Mouse (Mus musculus) kidney, postnatal 25 days (tissue): ENCODE results near the gene Siae.

Experiments used
- DNase-seq, 2 experiments: peaks; one replicate each; pipeline ENCODE4 v3.0.0; 2021; ENCODE audit warnings: mixed read lengths in 2 of 2

Gene Siae

GRCm38 (mm10) chr9:37540701-37541575 lies 14.6 kb upstream of the Siae start:
- DNase-seq: no peak

GRCm38 (mm10) chr9:37541851-37542642 lies 13.5 kb upstream of the Siae start:
- DNase-seq: no peak

DNA sequence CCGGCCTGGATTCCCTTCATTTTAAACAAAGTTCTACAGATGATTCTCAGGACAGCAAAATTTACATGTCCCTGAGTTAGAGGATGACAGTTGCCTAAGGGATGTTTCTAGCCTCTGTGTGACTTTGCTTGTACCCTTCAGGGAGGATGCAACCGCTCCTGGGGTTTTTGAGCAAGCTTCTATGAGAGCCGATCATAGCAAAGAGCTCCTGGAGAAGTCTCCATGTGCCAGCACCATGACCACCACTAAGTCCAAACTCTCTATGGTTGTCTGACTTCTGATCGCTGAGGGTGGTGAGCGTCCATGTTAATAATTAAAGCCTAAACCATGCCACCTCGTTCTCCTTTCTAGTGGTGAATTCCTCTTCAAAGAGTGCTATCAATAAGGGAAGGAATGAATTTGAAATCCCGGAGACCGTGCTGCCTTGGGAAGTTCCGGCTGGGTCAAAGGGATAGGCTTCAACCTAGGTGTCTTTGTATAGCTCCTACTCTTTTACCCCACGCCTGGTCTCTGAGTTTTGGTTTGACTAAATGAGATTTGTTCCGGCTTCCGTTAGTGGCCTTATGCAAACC lies 11.5 kb upstream of the Siae start:
- DNase-seq: peak; percentile 13 to 45

GRCm38 (mm10) chr9:37544447-37545165 lies 10.9 kb upstream of the Siae start:
- peak; percentile 74 to 84 for DNase-seq

GRCm38 (mm10) chr9:37545166-37545610 lies 10.3 kb upstream of the Siae start:
- peak in 1 of 2 experiments; percentile 56 for DNase-seq

GRCm38 (mm10) chr9:37545847-37546452 lies 9.5 kb upstream of the Siae start:
- no peak for DNase-seq

DNA sequence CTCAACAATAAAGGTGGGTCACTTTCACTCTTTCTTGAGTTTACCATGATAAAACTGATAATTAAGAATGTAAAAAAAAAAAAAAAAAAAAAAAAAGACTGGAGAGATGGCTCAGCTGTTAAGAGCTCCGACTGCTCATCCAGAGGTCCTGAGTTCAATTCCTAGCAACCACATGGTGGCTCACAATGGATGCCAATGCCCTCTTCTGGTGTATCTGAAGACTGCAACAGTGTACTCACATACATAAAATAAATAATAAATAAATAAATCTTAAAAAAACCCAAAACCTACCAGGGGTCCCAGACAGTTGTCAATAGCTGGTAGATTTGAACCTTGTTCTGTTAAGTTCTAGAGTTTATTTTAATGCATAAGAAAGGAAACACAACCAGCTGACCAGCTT lies 8.6 kb upstream of the Siae start:
- DNase-seq: peak in 1 of 2 experiments; percentile 36

- DNase-seq: no peak
Observed at GRCm38 (mm10) chr9:37550435-37550834, 5.1 kb upstream of the Siae start.

DNA sequence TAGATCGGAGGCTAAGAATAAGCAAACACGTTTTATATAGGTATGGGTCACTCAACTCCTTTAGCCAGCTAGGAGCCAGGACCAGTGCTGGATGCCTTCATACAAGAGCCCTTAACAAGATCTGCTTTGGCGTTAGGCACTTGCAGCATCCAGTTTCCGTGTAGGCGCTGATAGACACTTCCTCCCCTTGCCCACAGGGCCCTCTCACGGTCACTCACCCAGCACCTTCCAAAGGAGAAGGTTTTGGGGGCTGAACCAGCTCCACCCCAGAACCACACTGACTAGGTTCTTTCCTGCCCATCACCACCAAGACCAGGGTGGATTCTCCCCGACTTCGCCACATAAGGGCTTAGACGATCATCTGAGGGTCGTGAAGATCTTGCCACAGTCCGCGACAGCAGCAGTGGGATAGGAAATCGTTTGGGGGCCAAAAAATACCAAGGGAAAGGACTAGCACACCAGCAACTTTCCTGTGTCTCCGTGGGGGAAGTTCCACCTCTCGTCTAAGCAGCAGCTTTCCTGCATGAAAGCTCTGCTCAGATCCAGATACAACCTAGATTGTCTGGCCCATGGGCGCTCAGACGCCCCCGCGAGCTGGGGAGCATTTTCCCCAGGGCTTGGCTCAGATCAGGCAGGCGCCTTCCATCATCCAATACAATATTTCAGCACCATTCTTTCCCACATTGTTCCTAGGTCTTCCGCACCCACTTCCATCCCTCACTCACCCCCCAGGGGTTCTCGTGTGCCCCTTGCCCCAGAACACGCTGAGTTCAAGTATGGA lies 3.6 kb upstream of the Siae start:
- no peak for DNase-seq

DNA sequence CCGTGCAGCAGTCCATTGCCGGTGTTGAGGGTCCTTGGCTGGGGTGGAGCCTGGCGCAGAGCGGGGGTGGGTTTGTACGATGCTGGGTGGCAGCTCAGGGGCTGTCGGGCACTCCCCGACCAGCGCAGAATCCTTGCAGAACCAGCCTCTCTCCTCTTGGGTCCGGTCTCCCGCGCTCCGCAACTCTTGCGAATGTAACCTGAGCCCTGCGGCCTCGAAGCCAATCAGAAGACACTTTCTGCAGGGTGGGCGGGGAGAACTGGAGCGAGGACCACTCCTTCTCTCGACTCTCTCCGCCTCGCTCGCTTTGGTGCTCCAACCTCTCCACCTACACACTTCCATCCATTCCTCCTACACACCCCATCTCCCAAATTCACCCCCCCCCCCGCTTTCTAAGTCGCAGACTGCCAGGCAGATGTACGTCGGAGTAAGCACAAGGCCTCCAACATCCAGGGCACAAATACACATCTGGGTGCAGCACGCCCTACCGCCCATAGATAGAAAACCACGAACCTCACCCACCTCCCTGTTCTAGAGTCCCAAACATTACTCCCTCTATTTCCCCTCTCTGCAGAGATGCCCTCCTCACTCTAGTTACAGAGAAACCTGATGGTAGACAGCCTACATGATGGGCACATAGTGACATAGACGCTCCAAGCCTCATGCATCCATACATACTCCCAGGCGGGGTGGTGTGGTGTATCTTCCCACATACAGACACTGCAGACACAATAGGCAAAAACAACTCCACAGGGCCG lies 2.8 kb upstream of the Siae start, which contains the start of gene Nrgn:
Gene Nrgn, minus strand, starts transcription at position 369 of the 758 bp plus-strand sequence.
- peak; percentile 89 to 92 for DNase-seq

GRCm38 (mm10) chr9:37554279-37554678 lies 1.2 kb upstream of the Siae start:
- no peak for DNase-seq

DNA sequence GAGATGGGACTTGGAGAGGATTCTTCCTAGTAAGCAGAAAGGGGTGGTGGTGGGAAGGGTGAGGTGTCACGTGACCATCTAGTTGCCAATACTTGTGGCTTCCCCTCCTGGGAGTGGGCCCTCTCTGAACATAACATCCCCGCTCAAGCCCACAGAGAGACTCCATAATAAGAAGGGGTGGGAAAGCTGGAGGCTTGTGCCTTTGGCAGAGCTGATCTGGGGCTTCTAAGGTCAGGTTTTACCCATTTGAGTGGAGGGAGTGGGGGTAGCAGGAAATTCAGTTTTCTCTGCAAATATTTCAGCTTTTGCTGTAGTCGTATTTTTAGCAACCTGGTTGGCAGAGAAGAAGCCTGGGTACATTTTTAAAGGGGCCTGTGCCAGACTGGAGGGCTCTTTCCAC lies 868 bp downstream of the Siae start:
- no peak for DNase-seq

DNA sequence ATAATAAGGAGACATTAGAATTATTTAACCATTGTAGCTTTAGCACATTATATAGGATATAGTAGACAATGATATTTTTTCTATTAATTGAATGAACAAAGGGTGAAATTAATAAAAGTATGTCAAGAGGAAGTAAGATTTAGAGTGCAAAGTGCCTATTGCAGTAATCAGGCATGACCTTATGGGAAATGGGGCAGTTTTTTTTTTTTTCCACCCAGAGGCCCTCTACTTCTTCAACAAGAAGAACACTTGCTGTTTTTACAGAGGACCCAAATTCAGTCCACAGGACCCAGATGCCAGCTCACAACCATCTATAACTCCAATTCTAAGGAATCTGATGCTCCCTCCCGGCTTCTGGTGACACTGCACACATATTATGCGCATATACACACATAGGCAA lies 5.1 kb downstream of the Siae start:
- no peak for DNase-seq

DNA sequence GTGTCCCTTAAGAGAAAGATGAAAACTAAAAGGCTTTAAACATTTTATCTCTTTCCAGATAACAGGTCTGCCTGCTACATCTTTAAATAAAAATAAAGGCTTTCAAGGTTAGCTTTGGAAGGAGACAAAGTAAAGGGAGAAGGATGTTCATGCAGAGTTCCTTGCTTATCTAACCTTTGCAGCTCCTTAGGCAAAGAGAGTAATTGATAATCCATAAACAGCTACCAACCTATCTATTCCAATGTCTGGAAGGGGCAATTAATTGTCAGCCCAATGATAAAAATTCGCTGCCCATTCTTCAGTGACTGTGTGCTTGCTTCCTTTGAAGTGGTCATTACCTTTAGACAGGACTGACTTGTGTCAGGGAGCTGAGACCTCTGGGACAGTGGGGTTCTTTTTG lies 8.3 kb downstream of the Siae start:
- DNase-seq: no peak

DNA sequence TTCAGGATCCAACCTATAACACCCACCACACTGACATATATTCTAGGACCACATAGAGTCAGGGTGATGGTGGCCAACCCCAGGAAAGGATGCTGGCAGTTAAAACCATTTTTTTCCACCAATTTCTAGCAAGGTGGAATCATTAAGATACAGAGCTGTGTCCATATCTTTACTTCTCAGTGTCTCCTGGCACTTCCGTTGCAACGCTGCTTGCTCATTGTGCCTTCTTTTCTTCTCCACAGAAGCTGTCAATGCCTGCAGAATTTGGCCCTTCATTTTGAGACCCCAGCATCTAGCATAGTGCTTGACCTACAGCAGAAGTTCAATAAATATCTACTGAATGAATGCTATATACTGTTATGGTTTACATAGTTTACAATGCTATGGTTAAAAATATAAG lies 11.5 kb downstream of the Siae start:
- no peak for DNase-seq

DNA sequence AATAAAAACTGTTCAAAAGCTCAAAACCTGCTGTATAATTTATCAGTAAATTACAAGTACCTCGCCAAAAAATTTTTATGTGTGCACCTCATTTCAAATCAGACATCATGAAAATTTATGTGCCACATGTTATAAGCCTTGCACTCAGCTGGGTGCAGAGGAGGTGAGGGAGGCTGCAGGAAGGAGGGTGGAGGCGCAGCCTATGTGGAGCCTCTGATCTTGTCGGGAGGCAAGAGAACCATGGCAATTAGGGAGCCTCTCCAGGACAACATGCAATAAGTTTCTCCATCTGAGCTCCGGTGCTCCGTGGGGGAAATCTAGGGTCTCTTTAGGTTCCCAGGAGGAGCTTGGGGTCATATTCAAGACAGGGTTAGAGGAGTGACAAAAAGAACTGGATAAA lies 12.0 kb downstream of the Siae start:
- DNase-seq: no peak

DNA sequence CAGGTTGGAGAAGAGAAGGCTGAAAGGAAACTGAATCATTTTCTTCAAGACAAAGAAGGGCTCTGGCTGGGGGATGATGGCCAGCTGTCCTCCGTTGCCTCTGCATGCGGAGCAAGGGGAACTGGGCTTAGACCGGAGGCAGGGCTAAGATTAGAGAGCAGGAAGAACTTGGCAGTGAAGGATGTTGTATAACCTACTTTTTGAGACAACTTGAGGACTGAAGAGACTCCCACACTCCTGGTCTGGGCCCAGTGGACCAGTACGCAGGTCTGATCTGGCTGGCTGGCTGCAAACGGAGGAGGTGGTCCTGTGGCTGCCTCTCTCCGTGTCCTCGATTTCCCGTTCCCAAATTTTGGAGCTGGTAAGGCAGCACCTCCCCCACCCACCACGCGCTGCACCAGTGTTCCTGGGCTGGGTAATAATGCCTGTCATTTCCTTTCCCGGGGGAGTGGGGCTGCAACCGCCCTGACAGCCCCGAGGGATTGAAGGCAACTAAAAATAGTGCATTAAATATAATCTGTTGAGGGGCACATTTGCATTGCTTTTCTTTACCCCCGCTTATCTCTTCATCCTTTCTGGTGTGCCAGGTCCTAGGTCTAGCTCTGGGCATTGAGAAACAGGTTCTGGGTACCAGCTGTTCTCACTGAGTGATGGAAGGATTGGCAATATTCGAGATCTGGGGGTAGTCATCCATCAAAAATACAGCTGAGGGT lies 12.6 kb downstream of the Siae start:
- DNase-seq: peak; percentile 36 to 59

GRCm38 (mm10) chr9:37568605-37569214 lies 13.2 kb downstream of the Siae start:
- DNase-seq: peak in 1 of 2 experiments; percentile 64

GRCm38 (mm10) chr9:37569231-37569835 lies 13.8 kb downstream of the Siae start:
- DNase-seq: no peak
